Mouse (Mus musculus): Measurements from ENCODE around the gene Mns1.
"Not testable (repeated sequence)": the region's sequence is repeated elsewhere in the genome, so short reads cannot be mapped to it uniquely, and the experiment has no call there.

Gene Mns1

DNA sequence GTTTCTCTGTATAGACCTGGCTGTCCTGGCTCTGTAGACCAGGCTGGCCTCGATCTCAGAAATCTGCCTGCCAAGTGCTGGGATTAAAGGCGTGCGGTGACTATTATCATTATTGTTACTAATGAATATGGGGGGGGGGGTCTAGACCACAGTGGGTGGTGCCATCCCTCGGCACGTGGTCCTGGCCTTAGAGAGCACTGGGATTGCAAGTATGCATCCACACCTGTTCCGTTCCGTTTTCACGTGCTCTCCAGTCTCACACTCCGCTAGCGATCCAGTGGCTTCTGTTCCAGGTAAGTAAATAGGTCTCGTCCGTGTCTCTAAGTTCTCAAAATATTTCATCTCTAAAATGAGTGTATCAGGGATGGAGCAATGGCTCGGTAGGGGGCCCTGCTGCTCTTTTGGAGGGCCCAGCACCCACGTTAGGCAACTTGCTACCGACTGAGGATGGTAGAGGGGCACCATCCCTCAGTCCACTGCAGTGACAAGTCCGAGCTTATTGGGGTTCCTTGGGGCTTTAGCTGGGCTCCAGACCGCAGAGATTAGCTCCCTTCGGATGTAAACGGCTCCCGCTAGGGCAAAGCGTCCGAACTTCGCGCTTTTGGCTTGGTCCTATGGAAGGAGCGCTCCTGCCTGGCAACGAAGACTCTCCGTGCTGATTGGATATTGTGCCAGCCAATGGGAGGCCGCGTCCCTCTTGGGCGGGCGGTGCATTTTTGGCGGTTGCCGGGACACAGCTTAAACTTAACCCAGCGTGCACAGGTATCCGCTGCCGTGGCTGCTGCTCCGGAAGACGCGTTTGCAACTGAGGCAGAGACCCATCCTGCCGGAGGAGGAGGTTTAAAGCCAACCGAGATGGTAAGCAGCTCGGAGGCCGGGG is at the start of gene Mns1:
Mns1 (plus strand) TSS at position 190 of the 880 bp plus-strand sequence.
- DNase-seq (ENCODE audit: low read depth) = peak; percentile 95

DNA sequence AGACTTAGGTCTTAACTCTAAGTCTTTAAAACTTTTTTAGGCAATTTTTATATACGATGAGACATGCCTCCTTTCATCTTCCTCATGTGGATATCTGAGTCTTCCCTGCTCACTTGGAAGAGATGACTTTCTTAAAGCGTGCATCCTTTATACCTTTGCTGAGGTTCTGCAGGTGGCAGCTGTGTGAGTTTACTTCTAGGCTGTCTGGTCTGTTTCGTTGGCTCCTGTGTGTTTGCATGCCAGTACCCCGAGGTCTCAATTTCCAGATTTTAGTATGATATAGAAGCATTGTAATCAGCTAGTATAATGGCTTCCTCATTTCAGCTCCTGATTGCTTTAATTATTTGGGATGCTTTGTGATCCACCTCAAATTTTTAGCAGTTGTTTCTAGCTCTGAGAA is 48.9 kb upstream of the Mns1 start:
- no peak for DNase-seq (ENCODE audit: low read depth)

DNA sequence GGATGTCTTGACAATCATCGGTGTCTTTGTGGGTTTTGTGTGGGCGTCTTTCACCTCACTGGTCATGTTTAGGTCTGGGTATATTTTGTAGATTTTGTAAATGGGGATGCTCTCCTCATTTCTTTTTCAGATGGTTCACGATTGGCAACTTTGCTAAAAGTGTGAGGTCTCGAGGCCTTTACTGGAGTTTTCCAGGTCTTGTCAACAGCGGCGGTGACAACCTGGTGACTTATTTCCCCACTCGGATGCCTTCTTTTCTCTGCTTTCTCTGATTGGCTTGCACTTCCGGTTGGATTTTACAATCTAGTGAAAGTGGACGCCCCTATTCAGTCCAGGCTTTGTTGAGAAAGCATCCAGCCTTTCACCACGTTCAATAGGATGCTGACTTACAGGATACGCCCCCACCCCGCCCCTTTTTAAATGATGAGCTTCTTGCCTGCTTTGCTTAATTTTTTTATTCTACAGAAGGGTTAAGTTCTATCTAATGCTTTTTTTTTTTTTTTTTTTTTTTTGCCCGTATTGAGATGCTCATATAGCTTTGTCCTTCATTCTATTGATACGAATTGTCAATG is 48.3 kb upstream of the Mns1 start:
- no peak for DNase-seq (ENCODE audit: low read depth)

DNA sequence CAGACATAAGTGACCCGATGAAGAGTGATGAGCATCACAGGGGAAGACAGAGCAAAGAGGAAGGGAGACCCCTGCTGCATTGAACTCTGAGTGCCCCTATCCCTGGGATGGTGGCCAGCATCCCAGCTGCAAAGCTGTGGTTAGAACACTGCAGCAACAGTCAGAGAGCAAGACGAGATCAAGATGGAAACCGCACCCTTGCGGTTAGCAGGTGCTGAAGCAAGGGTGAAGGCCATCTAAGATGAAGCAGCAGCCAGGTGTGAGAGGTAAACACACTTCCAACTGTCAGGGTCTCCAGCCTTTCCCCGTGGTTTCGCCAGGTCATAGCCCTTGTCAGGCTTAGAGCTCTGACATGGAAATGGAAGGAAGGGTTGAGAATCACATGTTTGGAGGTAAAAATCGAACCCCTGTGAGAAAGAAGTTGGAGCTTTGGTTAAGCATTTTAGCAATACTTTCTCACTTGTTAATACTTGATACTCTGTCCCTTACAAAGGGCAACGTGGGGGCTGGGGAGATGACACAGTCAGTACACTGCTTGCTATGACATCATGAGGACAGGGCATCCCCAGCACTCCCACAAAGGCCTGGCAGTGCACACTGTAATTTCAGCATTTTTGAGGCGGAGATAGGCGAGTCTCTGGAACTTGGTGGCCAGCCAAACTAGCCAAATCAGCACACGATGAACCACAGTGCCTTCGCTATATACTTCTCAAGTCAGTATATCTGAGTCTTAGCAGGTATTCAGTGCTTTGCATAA is 47.3 kb upstream of the Mns1 start:
- DNase-seq (ENCODE audit: low read depth) = no peak

DNA sequence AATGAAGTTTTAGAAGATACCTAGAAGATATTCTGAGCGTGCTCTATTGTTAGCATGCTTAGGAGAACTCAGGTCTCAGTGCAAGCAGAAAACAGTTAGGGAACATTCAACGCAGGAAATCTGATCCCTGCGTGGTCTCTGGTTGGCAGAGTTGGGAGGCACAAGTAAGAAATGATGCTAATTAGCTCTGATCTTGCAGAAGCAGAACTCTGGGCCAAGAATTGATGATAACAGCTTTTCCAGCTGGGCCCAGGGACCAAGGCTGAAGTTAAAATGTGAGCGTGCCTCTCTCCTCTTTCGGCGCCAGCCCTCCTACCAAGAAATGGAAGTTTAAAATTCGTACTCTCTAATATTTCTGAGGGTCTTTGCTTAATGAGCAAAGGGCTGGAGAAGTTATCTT is 45.1 kb upstream of the Mns1 start:
- no peak for DNase-seq (ENCODE audit: low read depth)

DNA sequence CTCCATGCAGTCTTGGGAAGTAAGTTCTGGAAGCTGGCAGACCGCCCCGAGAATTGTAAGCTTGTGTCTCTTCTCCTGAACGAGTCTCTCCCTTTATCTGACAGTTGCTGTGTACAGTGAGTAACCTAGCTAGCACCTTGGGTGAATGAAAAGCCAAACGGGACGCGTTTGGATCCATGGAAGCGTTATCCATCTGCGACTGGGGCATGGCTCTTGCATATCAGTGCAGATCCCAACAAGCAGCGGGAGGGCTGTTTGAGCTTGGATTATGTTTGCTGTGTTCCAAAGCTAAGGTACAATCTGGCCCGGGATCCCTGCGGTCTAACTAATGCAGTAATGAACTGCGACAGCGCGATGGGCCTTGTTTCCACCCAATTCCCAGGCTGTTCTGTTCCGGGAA is 44.6 kb upstream of the Mns1 start:
- DNase-seq (ENCODE audit: low read depth) = no peak

DNA sequence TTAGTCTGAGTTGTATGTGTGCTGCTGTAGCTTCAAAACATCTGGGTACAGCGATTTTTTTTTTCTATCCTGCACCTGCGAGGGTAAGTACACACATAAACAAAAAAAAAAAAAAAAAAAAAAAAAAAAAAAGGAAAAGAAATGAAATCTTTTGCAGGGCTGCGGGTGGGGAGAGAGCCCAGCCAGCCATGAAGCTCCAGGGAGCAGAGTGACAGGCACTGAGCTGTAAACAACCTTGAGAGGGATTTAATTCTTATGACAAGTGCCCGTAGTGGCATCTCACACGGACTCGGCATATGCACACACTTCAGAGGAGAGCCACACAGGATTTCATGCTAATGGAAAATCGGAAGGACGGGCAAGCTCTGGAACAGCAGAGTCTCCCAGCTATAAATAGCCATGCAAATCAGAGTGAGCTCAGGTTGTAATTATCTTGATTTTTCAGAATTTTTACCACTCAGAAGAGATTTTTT is 43.9 kb upstream of the Mns1 start:
- DNase-seq (ENCODE audit: low read depth) = no peak

DNA sequence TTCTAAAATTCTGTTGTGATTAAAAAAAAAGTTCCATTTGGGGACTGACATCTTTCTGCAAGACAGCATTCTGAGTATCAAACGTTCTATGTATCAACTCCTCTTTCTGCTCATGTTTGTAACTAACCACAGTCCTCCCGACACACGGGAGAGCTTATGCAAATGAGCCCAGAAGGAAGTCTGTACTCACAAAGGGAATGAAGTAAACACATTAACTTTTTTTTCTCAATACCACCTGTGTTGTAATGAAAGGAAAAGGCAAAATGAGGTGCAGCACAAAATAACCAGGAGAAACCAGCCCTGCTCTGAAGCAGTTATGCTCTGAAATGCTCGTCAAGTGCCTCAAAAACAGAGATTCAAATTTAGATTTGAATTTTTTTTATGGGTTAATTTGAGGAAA is 37.7 kb upstream of the Mns1 start:
- peak; percentile 17 for DNase-seq (ENCODE audit: low read depth)

DNA sequence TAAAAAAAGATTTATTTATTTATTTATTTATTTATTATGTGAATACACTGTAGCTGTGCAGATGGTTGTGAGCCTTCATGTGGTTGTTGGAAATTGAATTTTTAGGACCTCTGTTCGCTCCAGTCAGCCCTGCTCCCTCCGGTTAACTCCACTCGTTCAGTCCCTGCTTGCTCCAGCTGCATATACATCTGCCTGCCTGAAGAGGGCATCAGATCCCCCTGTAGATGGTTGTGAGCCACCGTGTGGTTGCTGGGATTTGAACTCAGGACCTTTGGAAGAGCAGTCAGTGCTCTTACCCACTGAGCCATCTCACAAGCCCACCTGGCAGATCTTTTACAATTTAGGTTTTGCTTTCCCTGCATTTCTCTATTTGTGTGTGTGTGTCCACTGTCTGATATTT is 36.0 kb upstream of the Mns1 start:
- not testable (repeated sequence) for DNase-seq (ENCODE audit: low read depth)

DNA sequence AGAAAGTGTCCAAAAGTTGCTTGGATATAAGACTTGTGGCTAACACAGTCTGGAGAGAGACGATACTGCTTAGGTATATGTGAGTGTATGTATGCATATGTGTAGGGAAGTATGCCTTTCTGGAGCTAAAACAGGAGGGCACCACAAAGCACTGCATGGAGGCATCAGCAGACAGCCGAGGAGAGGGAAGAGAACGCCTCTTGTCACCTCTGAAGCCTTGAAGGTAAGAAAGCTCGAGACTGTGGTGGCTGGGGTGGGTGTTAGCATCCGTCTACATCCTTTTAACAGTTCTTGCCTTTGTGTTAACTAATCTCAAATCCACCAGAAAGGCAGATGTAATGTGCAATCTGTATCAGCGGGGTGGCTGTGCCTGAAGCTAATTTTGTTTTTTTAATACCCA is 34.4 kb upstream of the Mns1 start:
- no peak for DNase-seq (ENCODE audit: low read depth)

DNA sequence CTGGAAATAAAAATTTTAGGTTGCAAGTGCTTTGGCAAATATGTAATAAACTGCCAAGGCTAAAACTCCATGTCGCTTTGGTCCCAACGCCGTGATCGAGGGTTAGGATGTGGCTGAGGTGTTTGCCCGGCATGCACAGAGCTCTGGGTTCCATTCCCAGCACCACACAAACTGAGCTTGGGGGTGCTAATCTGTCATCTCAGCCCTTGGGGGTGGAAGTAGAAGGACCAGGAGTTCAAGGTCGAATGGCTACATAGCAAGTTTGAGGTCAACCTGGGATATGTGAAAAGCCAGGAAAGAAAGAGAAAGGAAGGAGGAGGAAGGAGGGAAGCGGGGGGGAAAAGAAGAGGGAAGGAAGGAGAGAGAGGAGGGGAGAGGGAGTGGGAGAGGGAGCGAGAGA is 33.4 kb upstream of the Mns1 start:
- DNase-seq (ENCODE audit: low read depth) = no peak

DNA sequence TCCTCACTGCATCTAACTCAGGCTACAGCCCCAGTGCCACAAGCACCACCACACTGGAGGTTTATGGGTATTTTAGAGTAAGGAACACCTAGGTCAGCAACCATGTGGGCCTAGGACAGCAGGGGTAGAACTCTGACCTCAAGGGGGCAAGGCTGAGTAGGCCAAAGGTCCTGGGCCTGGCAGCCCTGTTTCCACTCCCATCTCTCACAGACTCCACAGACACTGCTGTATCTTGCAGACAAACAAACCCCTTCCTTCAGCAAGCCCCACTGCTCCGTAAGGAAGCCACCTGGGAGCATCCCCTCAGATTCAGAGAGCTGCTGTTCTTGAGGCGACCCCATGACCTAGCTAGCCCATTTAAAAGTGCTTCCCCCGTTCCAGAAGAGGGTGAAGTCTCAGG is 32.9 kb upstream of the Mns1 start:
- no peak for DNase-seq (ENCODE audit: low read depth)

DNA sequence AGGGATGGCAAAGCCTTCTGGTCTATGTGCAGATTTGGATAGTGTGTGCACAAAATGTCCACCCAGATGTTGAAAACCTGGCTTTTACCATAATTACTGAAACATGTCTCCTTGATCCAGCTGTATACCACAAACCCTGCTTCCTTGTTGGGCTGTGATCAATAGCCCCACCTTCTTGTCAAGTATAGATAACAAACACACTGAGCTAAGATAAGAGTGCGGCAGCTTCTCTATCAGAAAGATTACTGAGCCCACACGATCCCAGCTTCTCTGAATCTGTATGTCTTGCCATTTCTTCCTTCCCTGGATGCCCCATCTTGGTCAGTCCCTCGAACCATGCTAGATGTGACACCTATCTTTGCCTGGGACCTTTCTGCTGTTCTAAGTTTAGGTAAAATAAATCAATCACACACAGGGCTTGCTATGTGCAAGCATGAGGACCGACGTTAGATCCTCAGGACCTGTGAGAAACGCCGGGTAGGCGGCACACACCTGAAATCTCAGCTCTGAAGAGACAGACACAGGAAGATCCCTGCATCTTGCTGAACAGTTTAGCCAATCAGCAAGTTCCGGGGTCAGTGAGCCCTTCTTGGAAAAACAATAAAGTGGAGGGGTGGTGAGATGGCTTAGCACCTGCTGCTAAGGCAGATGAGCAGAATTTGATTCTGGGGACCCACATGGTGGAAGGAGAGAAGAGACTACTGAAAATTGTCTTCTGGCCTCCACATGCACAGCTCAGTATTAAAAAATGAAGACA is 31.8 kb upstream of the Mns1 start:
- no peak for DNase-seq (ENCODE audit: low read depth)

DNA sequence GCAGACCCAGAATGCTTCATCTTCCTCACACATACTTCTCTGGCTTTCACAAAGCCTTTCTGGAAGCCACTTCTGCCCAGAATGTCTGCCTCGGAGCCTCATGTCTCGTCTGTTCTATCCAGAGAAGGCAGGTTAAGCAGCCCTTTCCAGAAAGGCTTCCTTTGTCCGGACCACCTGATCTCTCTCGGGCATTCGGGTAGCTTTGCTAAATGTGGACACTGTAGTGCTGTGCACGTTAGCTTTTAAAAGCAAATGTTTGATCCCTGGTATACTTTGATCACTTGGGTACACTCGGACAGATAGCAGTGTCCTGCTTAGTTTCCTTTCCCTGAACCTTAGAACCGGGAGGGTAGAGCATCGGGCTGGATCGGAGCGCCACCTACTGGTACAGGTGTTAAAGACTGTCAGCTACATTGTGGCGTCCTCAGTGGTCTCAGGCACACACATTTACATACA is 29.7 kb upstream of the Mns1 start:
- DNase-seq (ENCODE audit: low read depth) = peak; percentile 86

DNA sequence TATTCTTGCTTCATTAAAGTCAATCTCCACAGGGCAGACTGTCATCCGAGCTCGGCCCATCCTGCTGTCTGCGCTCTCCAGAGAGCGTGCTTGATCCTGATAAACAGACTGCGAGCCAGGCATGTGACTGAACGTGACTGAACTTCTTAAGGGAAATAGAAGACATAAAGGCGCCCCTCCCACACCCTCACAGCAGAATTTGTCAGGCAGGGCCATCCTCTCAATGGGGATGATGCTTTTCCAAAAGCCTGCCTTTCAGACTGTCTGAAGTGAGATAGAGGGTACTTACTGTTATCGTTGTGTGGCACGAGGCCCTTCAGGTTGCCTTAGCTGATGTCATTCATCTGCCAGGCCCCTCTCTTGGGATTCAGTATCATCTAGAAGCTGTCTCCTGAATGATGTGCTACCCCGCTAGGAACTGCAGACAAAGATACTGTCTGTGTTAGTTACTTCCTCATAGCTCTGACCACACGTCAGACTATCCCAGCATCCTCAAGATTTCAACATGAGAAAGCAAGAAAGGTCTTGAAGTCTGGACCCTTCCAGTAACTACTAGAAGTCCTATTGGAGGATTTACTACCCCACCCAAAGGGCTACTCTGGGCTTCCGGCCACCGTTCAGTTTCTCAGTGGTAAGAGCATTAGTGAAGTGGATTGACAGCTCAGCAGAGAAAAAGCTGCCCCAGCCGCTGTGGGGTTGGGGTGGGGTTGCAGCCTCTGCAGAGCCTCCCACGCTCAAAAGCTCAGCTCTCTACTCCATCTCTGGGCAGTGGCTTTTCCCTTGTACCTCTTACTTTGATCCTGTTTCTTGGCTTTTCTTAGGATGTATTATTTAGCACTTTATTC is 28.2 kb upstream of the Mns1 start:
- DNase-seq (ENCODE audit: low read depth) = peak; percentile 38

DNA sequence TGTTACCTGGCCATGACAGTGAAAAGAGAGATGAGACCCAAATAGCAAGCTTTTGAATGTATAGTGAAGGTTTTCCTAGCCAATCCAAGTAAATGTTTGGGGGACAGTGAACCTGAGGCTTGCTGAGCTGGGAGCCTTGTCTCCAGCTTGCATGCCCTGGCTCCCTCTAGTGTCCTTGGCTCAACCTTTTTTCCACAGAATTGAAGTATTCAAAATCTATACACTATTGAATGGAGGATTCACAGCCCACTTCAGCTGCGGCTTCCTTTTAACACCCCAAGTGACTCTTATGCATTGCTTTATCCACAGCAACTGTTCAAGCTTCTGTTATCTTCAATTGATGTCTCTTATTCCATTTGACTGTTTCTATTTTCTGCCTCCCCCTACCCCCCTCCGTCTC is 26.1 kb upstream of the Mns1 start:
- peak; percentile 33 for DNase-seq (ENCODE audit: low read depth)

DNA sequence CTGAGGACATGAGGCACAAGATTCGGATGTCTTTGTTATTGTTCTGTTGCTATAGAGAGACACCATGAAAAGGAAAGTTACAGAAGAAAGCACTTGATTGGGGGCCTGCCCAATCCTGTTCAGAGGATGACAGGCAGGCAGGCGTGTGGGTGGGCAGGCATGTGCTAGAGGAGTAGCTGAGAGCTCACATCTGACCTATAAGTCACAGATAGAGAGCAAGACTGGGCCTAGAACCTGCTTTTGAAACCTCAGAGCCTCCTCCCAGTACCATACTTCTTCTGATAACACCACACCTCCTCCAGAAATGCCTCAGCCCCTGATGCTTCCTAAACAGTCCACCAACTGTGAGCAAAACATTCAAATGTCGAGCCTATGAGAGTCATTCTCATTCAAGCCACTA is 19.4 kb upstream of the Mns1 start:
- no peak for DNase-seq (ENCODE audit: low read depth)

DNA sequence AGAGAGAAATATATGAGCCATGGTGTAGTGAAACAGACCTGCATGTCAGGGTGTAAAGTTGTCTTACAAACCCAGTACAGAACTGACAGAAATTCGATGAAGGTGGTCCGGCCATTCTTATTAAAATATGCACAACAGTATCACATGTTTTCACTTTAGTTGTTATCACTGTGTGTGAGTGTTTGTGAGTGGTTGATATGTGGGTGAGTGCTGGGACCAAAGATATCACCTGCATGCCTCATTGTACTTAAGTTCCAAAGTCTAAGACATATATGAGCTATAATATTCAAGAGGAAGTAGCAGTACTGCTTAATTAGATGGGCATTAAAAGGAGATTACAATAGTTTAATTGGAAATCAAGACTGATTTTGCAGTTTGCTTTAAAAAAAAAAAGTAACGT is 17.3 kb upstream of the Mns1 start:
- no peak for DNase-seq (ENCODE audit: low read depth)

DNA sequence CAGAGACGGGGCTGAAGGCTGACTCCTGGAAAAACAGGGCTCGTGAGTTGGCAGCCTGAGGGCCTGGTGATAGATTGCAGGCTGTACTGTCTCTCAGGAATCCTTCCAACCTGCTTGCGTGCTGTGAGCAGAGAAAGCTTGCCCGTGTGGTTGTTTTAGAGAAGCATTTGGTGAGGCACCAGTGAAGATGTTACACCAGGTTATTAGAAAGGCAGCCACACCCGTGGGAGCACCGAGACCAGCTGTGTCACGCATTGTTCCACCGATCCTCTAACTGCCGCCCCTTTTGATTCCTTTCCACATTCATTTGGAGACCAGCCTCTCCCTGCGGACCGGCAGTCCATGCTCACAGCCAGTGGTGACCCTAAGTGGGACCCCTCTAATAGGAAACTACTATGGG is 15.5 kb upstream of the Mns1 start:
- no peak for DNase-seq (ENCODE audit: low read depth)

DNA sequence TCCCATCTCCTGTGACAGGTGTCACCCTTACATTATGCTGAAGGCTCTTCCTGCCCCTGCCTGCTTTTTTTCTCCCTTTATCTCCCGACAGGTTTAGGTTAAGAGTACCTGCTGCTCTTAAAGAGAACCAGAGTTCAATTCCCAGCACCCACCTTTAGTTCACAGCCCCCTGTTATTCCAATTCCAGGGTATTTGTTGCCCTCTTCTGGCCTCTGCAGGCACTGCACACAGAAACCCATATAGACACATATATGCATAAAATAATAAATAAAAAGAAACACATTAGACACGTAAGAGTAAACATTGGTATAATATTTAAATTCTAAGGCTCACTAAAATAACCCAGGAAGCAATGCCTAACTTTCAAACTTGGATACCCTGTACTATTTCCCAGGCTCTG is 15.1 kb upstream of the Mns1 start:
- DNase-seq (ENCODE audit: low read depth) = no peak

DNA sequence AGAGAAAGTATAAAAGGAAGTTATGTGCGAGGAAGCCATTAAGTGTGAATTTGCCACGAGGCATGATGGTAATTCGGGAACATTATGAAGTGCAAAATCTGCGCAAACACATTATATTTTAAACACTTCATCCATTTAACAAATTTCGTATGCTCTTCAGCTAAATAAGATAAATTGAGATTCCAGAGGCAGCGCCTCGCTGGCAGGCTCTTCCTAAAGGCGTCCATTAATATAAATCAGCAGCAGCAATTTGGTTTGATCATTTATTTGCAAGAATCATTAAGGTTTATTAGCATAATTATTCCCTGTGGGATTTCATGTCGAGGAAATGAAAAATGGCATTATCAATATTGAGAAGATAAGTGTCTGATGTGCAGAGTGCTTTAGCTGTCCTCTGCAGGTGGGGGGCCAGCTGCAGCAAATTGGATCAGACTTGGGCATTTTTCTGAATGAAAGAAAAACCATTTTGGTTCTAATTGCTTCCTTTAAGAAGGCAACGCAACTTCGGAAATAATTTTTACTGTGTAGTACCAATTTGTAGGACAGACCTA is 12.4 kb upstream of the Mns1 start:
- DNase-seq (ENCODE audit: low read depth) = no peak
